Mouse (Mus musculus): ENCODE results near the gene Tceanc2.

The Tceanc2 gene

GRCm38 (mm10) chr4:107084343-107084742 lies 94.6 kb downstream of the Tceanc2 start:
- DNase-seq (ENCODE audit: low spot score in 2 of 2), result no peak
